Mouse (Mus musculus) heart, postnatal 14 days (tissue): Measurements from ENCODE around the gene Rnft1. TPM values are rescaled to one million over a fixed set of nuclear protein-coding genes. Genes with fewer than 3 reads are reported as not detected.
A peak's percentile ranks its signal among the peaks of the same experiment; 100 is the strongest.
"Not testable (repeated sequence)": the region's sequence is repeated elsewhere in the genome, so short reads cannot be mapped to it uniquely, and the experiment has no call there.

Experiments
- DNase-seq, 2 experiments: peaks; one replicate each; pipeline ENCODE4 v3.0.0; 2021 to 2022
- intact Hi-C: fragments of 180-260 bp; cut with DNase I; formaldehyde crosslinking; loops from one replicate; pipeline ENCODE4 v1.15.1; 2025
- long read RNA-seq, 2 experiments: library from polyadenylated mRNA; stranded (forward); transcript quantifications; one replicate each; pipeline ENCODE4 v2.0.0; 2021
- total RNA-seq, 2 experiments: library from RNA; stranded (reverse); gene quantifications; 2 replicates each; pipeline ENCODE4 v1.2.3; 2021

Rnft1 gene
- 10 to 100 TPM; 25.2 to 28.6 TPM for total RNA-seq
- long read RNA-seq, experiment 1, full-length matches to known transcripts, result 55 of 59 reads
- long read RNA-seq, experiment 1, partial matches to known transcripts, result 1 of 59 reads
- long read RNA-seq, experiment 1, other reads (novel, unspliced or antisense), result 3 of 59 reads
- long read RNA-seq, experiment 2, full-length matches to known transcripts, result 44 of 56 reads
- long read RNA-seq, experiment 2, partial matches to known transcripts, result 5 of 56 reads
- long read RNA-seq, experiment 2, other reads (novel, unspliced or antisense), result 7 of 56 reads

DNA sequence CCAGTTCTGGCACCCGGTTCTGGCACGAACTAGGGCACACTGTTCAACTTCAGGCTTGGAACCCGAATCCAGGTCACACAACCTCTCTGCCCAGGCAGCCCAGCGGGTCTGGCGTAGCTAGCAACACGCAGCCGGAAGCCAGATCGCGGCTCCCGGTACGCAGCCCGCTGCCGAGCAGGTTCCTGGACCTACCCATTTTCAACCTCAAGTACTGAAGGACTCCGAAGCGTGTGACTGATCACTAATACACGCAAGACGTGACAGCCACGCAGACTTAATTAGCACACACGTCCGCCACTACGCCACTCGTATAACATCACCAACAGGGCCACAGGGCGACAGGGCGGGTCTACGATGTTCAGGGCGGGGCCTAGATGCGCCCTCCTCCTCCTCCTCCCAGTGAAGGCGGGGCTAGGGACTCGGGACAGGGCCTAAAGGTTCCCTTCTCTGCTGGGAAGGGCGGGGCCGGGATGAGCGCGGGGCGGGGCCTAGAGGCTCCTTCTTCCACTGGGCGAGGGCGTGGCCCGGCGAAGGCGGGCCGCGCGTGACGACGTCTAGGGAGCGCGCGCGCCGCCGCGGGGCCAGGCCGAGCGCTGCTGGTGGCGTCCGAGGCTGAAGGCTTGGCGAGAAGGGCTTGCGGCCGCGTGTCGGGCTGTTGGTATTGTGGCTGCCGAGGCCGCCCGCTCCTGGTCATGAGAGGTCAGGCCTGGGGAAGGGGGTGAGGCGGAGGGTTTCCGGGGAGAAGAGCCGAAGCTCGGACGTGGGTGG lies at the start of gene Rnft1:
Gene Rnft1, plus strand, starts transcription at position 557 of the 768 bp plus-strand sequence.
- intact Hi-C loops, result no loop called here
- peak; percentile 99 for DNase-seq

DNA sequence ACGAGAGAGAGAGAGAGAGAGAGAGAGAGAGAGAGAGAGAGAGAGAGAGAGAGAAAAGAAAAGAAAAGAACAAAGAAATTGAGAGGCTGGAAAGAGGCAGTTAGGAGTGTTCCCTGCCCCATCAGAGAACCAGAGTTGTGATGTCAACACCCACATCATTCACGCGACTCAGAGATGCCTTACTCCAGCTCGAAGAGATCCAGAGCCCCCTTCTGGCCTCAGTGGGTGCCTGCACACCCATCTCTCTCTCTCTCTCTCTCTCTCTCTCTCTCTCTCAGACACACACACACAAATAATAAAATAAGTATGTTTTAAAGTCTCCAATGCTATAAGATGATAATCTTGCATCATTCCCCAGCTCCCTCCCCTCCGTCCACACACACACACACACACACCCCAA lies 47.6 kb upstream of the Rnft1 start:
- intact Hi-C loops, result no loop called here
- DNase-seq, result peak; percentile 7 to 21

DNA sequence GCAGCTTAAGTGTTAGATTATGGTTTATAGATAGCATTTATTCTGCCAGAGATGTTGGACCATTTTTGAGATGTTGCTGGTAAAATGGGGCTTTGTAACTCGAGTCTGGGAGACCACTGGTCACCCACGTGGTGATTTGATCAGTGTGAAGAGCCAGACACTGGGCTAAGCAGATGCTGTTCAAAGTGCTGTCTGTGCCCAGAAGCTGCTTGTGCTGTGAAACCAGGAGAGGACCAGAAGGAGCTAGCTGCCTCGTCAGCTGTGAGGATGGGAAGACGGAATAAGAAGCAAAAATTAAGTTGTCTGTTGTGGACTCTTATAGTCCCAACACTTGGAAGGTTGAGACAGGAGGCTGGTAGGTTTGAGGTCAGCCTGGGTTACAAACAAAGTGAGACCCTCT lies 46.2 kb upstream of the Rnft1 start:
- intact Hi-C loops, result no loop called here

DNA sequence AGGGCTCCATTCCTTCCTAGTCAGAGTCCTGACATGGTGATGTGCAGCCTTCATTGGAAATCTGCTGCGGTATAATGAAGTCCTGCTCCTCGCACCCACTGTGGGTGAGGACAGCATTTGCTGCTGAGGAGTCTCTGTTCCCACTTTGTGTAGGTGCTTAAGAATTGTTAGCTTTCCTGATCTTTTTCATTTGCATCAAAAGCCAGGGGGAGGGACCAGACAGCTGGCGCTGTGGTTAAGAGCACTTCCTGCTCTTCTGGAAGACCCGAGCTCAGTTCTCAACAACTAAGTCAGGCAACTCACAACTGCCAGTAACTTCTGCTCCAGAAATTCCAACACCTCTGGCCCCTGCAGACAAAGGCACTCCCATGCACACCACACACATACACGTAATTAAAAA lies 43.7 kb upstream of the Rnft1 start:
- intact Hi-C loops, result no loop called here
- no peak for DNase-seq

More for the DNA sequence above, 46.2 kb upstream of the Rnft1 start:
- no peak for DNase-seq

DNA sequence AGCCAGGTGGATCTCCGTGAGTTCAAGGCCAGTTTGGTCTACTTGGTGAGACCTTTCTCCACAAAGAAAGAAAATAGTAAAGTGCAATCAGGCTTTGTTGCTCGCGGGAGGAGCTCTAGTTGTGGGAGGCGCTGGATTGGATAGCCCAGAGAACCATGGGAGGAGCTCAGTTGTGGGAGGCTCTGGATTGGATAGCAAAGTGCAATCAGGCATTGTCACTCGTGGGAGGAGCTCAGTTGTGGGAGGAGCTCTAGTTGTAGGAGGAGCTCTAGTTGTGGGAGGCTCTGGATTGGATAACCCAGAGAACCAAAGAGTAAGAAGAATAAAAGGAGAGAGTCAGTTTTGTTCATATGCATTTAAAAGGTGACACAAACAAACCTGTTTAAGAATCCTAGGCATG lies 30.5 kb upstream of the Rnft1 start:
- intact Hi-C loops, result no loop called here
- DNase-seq, result no peak

DNA sequence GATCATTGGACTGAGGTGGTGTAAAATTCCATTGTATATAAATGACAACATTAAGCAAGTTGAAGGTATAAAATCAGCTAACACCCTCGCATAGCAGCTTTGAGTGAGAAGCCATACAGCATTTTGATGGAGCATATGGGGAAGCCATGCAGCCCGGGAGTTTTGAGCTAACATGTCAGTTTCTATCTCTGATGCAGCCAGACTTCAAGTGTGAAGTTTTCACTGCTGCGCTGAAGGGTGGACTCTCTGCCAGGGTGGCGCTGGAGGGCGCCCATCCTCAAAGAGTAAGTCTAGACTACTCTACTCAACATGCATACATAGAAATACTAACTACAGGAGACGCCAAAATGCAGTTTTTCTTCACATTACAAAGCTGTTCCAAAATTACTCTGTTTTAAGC lies 26.9 kb upstream of the Rnft1 start:
- no peak for DNase-seq
- intact Hi-C loops, result no loop called here

DNA sequence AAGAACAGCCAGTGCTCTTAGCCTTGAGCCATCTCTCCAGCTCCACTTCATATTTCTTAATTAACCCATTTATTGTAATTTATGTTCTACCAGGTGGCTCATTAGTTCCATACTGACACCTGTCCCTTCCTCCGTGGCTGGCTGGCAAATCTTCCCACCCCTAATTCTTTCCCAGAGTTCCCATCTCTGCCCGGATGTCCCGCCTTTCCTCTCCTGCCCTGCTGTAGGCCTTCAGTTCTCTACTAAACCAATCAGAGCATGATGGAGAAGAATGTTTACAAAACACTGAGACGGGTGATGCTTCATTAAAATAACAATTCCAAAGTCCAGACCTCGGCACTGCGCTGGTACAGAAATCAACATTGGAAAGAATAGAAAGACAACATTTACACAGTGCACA lies 25.6 kb upstream of the Rnft1 start:
- no peak for DNase-seq
- intact Hi-C loops, result no loop called here

DNA sequence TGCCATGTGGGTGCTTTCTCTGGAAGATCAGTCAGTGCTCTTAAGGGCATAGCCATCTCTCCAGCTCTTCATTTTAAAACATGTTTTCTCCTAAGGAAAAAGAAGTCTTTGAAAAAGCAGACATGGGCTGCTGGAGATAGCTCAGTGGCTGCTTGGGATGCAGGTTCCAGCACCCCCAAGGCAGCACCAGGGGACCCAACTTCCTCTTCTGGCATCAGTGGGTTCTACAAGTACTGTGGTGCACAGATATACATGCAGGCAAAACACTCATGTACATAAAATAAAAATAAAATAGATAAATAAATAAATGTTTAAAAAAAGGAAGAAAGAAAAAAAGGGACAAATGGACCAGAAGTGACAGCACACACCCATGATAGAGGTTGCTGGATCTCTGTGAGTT lies 21.9 kb upstream of the Rnft1 start:
- intact Hi-C loops, result no loop called here
- no peak for DNase-seq

DNA sequence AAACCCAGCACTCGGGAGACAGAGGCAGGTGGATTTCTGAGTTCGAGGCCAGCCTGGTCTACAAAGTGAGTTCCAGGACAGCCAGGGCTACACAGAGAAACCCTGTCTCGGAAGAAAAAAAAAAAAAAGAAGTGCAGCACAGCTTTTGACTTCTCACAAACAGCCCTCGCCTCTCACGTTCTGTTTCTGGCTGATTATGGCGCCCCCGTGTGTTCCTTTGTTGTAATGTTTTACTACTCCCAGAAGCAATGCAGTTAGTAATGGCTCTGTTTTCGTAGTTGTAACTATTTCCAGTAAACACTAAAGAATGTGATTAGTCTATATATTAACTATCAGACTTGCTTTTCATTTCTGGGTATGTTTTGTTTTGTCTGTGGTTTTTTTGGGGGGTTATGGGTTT lies 20.2 kb upstream of the Rnft1 start:
- peak; percentile 59 to 75 for DNase-seq
- intact Hi-C loops, result not testable (repeated sequence)

DNA sequence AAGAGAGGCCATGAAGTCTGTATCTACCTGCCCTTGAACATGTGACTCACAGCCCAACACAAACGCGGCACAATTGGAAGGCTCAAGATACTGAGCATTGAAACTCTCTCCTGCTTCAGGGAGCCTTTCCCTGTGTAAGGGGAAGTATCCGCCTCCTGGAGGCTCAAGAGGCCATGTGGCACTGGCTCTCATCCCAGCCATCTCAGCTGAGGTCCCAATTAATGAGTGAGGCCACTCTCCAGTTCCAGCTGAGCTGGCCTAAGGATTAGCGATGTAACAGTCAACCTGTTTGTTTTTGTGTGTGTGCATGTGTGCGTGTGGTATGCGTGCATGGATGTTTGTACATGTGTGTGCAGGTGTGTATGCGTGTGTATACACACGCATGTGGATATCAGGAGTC lies 16.1 kb upstream of the Rnft1 start:
- intact Hi-C loops, result no loop called here
- no peak for DNase-seq

DNA sequence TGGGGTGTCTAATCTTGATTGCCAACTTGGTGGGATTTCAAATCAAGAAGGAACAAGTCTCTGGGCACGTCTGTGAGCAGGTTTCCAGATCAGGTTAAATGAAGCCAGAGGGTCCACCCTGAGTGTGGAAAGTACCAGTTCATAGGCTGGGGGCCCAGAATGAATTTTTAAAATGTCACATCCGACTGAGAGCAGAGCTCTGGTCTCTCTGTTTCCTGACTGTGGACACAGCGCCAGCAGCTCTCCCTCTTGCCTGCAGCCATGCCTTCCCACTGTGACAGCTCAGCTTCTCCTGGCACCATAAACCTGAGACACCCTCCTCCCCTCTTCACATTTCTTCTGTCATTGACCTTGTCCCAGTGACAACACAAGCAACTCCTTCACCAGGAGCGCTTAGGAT lies 15.5 kb upstream of the Rnft1 start:
- intact Hi-C loops, result no loop called here
- DNase-seq, result no peak

DNA sequence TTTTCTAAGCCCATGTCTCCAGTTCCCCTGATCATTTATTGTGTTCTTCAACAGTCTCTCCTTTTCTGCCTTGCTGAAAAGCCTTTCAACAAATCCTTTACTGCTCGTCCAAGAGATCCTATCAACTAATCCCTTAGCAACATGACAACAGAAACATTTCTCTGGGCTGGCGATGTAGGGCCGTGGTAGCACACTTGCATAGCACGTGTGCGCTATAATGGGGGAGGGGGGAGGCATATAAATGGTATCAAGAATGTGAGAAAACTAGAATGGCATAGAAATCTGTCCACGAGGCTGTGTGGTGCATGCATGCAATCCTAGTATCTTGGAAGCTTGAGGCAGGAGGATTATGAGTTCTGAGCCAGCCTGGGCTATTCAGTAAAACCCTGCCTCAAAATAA lies 12.7 kb upstream of the Rnft1 start:
- intact Hi-C loops, result no loop called here
- DNase-seq, result no peak

DNA sequence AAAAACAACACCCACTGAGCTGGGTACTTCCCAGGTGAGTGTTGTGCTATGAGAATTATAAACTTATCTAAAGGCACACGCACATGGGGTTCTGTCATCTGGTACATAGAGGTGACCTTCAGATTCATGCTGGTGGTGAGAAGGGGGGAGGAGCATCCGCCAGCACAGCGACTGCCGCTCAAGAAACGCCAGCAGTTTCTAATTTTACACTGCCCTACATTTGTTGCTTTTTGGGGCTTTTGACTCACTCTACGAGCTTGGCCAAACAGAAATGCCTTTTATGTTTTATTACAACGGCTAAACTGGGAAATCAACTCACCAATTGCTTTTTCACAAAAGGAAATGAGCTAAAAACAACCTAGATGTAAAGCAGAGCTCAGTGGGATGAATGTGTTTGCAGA lies 11.7 kb upstream of the Rnft1 start:
- peak; percentile 11 to 27 for DNase-seq
- intact Hi-C loops, result no loop called here

DNA sequence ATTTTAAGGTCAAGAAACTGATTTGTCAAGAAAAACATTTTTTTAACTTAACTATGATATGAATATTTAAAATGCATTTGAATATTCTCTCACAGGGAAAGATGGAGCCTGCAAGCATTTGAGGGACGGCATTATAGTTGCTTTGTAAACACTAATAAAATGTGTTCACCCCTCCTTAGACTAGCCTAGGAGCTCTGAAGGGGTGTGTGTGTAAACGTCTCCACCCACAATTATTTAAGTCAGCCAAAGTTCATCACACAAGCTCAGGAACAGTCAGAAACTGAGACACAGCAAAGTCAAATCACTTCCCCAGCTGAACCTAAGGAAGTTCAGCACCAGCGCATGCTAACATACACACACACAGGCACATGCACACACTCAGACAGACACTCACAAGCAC lies 10.9 kb upstream of the Rnft1 start:
- intact Hi-C loops, result no loop called here

DNA sequence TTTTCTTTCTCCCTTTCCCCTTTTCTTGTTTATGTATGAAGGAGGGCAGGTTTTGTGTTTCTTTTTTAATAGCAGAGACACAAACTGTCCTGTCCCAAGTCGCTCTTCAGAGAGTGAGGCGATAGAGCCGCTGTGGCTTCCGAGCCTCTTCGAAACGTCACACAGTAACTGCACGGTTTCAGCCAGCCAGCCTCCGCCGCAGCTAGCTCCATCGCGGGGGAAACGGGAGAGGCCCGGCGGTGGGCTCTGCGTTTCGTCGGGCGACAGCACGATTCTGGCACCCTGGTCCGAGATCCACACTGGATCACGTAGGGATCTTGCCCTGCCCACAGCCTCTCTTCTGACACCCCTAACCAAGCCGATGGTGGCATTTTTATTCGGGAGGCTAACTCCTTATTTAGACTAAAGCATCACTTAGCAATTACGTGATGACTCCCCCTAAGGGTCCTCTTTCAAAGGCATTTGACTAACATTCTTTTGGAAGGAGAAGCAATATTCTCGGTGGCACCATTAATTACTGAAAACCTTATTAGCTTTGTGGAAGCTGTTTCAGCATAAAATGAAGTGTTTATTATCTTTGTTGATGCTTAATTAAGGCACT lies 553 bp downstream of the Rnft1 start:
- peak; percentile 54 for DNase-seq
- intact Hi-C loops, result no loop called here

More for the DNA sequence above, 10.9 kb upstream of the Rnft1 start:
- DNase-seq, result no peak

DNA sequence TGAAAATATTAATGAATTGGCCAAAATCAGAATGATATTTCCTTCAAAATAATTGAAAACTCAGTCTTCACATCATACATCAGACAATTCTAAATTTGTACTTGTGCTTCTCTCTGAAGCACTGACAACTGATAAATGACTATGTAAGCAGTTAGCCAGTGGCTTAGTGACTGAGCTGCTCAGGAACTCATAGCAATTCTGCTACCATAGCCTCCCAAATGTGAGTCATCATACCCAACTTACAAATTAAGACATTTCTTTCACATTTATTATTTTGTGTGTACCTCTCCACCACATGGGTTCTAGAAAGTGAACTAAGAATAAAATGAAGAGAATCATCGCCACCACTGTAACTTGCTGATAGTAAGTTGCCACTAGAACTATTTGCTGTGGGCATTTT lies 6.3 kb downstream of the Rnft1 start:
- intact Hi-C loops, result loop anchor here (5.0 kb wide), 1 partner anchor 37 kb away; no protein-coding TSS in a partner anchor
- DNase-seq, result no peak

DNA sequence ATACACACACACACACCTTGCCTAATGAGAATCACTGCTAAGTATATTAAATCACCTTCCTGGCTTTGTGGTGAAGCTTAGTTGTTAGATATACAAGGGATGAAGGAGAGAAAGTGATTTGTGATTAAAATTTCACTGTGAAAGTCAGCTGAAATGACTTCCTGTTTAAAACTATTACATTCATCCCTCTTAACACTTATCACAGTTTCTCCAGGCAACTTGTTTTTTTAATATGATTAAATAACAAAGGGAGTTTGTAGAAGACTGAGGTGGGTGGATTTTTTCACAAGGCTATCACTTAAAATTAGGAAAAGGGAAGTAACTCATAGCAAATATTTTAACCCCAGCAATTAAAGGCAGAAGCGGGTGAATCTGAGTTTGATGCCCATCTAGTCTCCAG lies 12.9 kb downstream of the Rnft1 start:
- intact Hi-C loops, result no loop called here
- DNase-seq, result no peak

DNA sequence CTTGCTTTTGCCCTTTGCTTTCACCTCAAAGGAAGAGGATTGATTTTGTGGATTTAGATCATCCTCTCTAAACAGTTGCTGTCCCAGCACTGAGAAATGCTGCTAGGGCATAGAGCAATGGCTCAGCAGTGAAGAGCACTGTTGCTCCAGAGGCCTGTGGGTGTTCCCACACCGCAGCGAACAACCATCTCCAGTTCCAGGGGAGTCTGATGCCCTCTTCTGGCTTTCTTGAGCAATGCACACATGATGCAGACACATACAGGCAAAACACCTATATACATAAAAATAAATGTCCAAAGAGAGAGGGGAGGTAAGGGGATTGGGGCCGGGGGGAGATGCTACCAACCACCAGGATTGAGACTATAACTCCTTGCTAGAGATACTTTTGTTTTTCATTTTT lies 13.5 kb downstream of the Rnft1 start:
- intact Hi-C loops, result no loop called here
- DNase-seq, result no peak

DNA sequence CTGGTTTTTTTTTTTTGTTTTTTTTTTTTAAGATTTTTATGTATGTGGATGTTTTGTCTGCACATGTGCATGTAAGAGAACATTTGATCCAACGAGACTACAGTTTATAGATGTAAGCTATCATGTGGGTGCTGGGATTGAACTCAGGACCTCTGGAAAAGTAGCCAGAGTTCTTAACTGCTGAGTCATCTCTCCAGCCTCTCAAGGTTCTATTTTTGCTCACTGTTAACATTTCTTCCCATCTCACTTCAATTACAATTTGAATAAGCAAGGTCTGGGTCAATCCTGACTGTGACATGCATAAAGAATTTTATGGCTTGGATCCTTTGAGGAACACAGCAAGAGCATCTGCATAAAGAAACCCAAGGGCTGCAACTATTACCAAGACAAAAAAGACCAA lies 16.3 kb downstream of the Rnft1 start:
- intact Hi-C loops, result no loop called here

DNA sequence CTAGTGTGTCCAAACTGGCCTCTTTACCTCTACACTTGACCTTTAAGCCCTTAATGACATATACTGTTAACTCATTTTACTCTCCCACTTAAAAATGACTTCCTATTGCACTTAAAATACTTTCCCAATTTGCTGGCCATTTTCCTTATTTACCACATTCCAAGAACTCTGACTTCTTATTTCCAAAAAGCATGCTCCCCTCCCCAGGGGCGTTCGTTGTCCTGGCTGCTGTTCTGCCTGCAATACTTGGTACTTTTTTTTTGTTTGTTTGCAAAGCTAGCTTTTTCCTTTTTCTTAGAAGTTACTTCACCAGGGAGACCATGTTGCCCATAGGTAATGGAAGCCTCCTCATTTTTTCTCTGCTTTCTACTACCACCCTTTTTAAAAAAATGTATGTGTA lies 18.7 kb downstream of the Rnft1 start:
- DNase-seq, result no peak
- intact Hi-C loops, result no loop called here

More for the DNA sequence above, 16.3 kb downstream of the Rnft1 start:
- DNase-seq, result no peak

DNA sequence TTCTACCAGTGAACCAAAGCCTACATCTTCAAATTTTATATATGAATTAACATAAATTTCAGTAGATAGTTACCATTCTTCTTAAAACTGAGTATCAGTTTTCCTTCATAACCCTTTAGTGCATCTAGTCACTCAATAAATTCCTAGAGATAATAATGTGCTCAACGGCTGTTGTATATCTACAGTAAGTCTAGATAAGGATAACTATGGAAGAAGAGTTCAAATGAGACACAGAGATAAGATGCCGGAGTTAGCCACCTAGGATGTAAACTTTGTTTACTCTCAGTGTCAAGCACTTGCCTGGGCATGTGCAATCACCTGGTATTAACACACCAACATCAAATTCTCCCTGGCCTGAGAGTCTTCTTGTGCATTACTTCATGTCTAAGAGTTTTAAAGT lies 22.9 kb downstream of the Rnft1 start:
- no peak for DNase-seq
- intact Hi-C loops, result no loop called here

DNA sequence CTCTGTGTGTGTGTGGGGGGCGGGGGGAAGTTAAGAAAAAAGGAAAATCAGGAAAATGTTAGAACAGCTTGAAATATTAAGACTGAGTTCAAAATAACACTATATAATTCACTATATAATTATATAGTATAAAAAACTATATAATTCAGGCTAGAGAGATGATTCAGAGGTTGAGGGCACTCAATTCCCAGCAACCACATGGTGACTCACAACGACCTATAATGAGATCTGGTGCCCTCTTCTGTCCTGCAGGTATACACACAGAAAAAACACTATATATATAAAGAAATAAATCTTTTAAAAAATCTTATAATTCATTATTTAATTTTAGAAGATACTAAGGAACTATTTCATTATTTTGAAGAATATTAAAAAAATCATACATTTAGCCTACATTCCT lies 23.5 kb downstream of the Rnft1 start:
- DNase-seq, result no peak
- intact Hi-C loops, result no loop called here
